Mouse (Mus musculus) liver, adult 2 months (tissue): Measurements from ENCODE around the gene Mogat1.

Source experiments
- CTCF ChIP-seq: fragments of 200-500 bp; IDR thresholded peaks from 2 replicates; pipeline ENCODE4 v1.5.1; 2011; ENCODE audit warnings: low read depth, low read length, control low read depth
- POLR2A ChIP-seq: fragments of 200-500 bp; IDR thresholded peaks from 2 replicates; pipeline ENCODE4 v1.6.1; 2011; ENCODE audit warnings: low read length, control low read depth; ENCODE audit not compliant: insufficient read depth; ENCODE audit errors: extremely low read depth

DNA sequence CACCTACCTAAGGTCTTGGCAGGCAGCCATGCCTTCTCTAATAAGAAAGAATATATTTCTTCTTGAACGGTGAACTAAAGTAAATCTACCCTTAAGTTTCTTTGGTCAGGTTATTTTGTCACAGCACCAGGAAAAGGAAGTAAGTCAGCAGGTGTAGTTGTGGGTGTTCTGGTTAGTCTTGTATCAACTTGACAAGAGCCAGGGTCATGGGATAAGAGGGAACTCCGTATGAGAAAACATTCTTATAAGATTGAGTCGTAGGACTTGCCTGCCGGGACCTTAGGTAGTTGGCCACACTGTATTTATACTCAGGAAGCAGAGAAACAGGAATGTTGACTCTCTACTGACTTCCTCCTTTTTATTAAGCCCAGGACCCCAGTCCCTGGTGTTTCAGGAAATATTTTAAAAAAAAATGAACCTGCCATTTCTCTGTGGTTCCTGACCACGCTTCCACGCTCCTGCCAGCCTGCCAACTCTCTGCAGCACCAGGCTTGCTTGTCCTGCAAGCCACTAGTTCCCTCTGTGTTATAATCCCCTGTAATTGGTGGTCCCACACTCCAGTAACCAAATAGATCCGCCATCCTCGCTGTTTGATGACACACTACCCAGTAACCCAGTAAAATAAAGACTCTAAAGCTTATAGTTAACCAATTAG lies 43.3 kb downstream of the Mogat1 start:
- TF ChIP-seq CTCF, result no peak
- TF ChIP-seq POLR2A, result no peak
